Mouse (Mus musculus): ENCODE results near the gene Olfr1387.
"Not testable (repeated sequence)": the region's sequence is repeated elsewhere in the genome, so short reads cannot be mapped to it uniquely, and the experiment has no call there.

Gene Olfr1387

DNA sequence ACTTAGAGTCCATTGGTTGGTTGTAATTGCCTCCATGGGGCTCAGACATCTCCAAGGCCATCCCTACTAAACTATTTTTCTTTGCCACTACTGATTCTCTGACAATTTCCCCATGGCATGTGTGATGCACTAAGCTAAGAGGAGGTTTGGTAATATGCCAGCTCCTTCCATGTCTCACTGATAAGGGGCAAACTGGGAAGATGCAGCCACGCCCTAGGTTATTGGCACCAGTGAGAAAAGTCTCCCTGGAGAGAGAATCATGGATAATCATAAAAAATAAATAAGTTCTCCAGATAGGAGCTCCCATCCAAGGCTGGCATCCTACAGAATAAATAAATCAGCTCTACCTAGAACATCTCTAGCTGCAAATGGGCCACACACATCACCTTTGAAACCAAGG, at the start of gene Olfr1387:
Olfr1387 (plus strand) TSS at position 301 of the 400 bp plus-strand sequence.
- DNase-seq (ENCODE audit: low spot score): no peak

GRCm38 (mm10) chr11:49406784-49407183, 48.4 kb upstream of the Olfr1387 start:
- DNase-seq (ENCODE audit: low spot score): no peak

GRCm38 (mm10) chr11:49410540-49410939, 44.6 kb upstream of the Olfr1387 start:
- DNase-seq (ENCODE audit: low spot score): peak; percentile 27

DNA sequence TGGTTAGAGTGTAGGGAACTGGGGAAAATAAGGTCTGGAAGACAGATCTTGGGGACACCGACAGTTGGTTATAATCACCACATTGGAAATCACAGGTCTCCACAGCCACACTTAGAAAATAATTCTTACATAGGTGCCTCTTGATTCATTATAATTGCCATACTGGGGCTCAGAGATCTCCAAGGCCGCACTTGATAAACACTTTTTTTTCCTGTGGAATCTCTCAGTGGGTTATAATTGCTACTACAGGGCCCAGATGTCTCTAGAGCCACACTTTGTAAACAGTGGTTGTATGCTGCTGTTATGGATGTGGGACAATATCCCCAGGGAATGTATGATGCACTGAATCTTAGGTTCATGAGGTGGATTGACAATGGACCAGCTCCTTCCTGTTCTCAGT, 32.4 kb upstream of the Olfr1387 start, which contains the start of gene Olfr1389:
Olfr1389 (plus strand) TSS at position 301 of the 400 bp plus-strand sequence.
- DNase-seq (ENCODE audit: low spot score): no peak

GRCm38 (mm10) chr11:49425257-49425927, 29.8 kb upstream of the Olfr1387 start:
- no peak for DNase-seq (ENCODE audit: low spot score)

DNA sequence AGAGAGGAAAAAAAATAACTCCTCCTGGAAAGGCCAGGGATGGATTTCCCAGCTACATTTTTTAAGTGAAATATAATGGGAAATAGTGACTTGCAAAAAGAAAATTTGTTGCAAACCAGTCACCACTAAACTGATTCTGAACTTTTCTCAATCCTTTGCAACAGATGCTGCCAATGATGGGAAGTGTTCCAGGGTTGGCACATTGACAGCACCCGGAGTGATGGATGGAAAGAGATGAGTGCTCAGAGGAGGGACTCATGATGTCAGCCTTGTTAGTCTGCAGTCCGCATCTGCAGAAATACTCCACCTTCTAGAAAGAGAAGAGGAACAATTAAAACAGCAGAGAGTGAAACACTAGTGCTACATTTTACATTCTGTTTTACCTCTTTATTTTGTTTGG, 25.5 kb upstream of the Olfr1387 start:
- DNase-seq (ENCODE audit: low spot score): no peak

DNA sequence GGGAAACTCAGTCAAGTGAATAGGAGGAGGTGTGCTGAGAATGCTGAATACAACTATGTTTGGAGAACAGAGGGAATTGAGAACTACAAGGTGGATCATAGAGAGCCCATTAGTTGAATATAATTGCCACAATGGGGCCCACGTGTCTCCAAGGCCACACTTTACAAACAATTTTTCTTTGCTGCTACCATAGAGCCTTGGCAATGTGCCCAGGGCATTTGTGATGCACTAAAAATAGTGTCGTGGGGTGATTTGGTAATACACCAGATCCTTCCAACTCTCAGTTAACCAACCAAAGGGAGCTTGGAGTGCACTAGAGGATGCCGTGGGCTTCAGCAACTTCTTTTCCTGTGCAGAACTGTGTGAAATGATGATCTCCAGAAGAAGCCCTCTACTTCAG, 18.7 kb upstream of the Olfr1387 start, which contains the start of gene Olfr1388:
Olfr1388 (plus strand) TSS at position 214 of the 400 bp plus-strand sequence.
- no peak for DNase-seq (ENCODE audit: low spot score)

- DNase-seq (ENCODE audit: low spot score): not testable (repeated sequence)
Observed at GRCm38 (mm10) chr11:49464746-49465145, 9.6 kb downstream of the Olfr1387 start, which contains the start of gene Olfr1386. TSS of gene Olfr1386 (plus strand) at chr11:49465046.

DNA sequence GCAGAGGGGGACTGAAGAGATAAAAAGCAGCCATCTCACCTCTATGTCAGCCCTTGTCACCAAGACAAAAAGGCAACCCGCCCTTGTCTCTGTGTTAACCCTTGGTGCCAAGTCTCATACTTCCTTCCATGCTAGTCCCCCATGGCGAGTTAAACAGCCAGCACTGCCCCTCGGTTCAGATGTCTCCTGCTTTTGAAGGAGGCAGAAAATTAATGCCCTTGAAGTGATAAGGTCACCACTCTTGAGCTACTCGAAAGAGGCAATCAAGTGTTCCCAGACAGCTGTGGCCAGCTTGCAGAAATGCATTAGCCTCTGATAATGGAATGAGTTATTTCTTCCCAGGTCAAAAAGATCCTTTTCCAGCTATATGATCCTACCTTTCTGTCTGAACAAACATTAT, 30.8 kb downstream of the Olfr1387 start:
- no peak for DNase-seq (ENCODE audit: low spot score)

DNA sequence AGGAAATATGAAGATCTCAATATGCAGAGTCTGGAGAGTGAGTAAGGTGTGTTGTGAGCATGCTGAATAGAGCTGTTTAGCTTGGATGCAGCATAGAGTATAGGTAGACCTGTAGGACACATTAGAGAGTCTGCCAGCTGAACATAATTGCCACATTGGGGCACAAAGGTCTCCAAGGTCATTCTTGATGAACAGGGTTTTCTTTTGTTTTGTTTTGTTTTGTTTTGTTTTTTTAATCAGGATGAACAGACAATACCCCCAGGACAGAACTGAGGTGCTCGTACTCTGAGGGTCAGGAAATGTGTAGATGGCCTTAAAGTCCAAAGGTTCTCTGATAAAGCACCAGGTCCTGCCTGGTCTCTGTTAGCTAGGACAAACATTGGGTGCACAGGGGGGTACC, 33.6 kb downstream of the Olfr1387 start, which contains the start of gene Olfr1385:
Olfr1385 (plus strand) TSS at position 301 of the 400 bp plus-strand sequence.
- not testable (repeated sequence) for DNase-seq (ENCODE audit: low spot score)

All from c-Kit-positive CD71-positive TER-119-positive erythroid progenitor cells, embryonic 14.5 days (primary cell).